Mouse (Mus musculus) olfactory bulb, adult 2 months (tissue): ENCODE measurements around the gene Wdr26.

Experiments
- CTCF ChIP-seq: fragments of 200-500 bp; IDR thresholded peaks from 2 replicates; pipeline ENCODE4 v1.5.1; 2012; ENCODE audit warnings: low read depth, mild to moderate bottlenecking, low read length, moderate library complexity; ENCODE audit not compliant: insufficient read depth
- POLR2A ChIP-seq: fragments of 200-500 bp; IDR thresholded peaks from 2 replicates; pipeline ENCODE4 v1.6.1; 2012; ENCODE audit warnings: mild to moderate bottlenecking, low read depth, low read length, moderate library complexity; ENCODE audit not compliant: insufficient read depth

DNA sequence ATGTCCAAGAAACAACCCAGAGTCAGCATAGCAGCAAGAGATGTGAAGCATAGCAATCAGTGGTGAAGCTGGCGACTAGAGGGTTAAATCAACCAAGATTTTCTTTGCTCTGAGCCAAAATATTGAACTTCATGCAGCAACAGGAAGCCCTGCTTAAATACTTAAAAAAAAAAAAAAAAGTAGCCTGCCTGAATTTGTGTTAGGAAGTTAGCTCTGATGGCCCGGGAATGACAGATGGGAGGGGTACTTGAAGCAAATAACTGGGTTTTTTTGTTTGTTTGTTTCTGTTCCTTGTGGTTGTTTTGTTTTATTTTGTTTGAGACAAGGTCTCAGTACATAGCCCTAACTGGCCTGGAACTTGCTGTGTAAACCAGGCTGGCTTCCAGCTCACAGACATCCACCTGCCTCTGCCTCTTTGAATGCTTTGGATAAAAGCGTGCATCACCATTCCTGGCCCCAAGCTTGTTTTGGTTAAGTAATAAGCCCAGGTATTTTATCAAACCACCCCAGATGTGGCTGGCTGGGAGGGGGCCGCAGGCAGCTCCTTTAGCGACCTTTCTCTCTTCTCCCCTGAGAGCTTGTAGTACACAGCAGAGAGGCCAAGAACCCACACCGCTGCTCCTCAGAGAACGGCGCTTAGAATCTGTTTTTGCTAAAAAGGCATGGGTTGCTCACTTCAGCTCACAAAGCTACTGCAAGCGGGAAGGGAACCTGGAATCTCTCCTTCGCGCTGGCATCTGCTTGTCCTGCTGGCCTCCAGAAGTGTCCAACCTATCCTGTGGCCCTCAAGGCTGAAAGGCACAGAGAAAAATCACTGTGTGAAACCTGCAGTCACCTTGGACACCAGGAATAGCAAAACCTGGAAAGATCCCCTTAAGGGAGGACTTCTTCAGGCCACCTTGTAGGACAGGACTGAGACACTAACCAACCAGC, 34.0 kb upstream of the Wdr26 start:
- TF ChIP-seq POLR2A = no peak
- TF ChIP-seq CTCF = no peak
